Mouse (Mus musculus) CD4-positive, CD25-positive, alpha-beta regulatory T cell, adult 2 months (primary cell): ENCODE results near the gene Vps41.
A peak's percentile ranks its signal among the peaks of the same experiment; 100 is the strongest.

ENCODE experiments used
- DNase-seq: peaks from one replicate; pipeline ENCODE4 v3.0.0-alpha.2; 2012; ENCODE audit warnings: low read depth, low spot score

Vps41 gene

DNA sequence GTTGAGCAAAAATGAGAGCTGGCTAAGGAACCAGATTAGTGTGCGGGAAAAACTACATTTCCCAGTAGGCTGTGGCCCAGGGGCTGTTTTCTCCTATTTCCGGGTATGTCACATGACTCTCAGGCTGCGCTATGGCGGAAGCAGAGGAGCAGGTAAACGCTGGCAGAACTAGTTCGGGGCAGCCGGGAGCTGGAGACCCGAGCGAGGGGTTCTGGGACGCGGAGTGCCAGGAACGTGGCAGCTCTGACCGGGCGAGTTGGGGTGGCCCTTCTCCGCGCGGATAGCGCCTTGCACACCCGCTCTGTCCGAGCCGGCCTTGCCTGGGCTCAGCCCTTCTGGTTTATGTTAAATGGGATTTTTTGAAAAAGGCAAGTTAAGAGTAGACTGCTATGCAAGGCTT, at the start of gene Vps41:
Vps41 (plus strand) TSS at position 102 of the 400 bp plus-strand sequence.
- peak; percentile 89 for DNase-seq

DNA sequence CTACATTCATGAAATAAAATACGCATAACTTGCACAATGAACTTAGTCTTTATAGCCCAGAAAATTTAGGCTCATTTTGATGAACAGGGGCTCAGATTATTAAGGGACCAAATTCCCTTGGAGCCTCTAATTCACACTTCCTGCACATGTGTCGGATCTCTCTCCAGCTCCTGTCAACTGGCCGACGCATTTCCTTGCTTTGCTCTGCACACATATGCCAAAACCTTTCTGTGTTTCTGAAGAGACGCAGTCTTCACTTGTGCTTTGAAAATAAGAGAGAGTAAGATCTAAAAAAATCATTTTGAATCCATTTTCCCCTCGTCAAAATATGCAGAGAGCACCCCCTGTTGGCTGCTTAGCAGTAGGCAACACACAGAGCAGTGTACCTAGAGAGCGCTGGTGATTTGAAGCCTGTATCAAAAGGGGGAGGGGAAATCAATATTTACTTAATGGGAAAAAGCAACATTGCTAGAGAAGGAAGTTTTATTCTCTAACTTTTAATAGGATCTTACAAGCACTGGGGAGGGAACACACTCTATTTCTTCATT, 18.5 kb upstream of the Vps41 start:
- DNase-seq: peak; percentile 22

DNA sequence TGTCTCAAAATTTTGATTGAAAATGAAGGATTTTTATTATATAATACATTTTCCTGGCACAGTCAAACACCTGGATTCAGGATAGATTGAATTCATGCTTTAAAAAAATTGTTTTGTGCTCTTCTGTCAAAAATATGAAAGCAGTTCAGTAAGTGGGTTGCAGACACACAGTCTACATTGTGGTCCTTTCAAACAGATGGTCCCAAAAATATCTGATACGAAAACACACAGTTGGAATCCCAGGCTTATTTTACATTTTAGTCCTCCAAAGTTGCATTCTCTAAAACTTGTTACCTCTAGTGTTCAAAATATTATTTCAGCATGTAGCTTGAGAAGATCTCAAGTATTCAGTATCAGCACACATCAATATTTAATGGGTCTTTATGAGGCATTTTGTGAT, 5.4 kb upstream of the Vps41 start:
- DNase-seq: no peak

DNA sequence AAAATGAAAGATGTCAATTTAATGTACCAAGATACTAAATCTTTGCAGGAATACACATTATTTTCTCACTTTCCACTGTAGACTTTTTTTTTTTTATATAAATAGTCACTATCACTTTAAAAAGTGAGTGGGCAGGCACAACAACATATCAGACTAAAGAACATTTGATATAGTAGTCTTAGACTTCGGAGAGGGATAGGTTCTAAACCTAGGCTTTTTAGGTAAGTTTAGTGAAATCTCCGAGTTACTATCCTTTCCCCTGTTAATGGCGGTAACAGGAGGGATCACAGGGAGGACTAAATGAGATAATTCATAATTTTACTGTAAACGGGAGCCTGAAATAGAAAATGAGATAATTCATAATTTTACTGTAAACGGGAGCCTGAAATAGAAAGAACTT, 379 bp upstream of the Vps41 start:
- no peak for DNase-seq

DNA sequence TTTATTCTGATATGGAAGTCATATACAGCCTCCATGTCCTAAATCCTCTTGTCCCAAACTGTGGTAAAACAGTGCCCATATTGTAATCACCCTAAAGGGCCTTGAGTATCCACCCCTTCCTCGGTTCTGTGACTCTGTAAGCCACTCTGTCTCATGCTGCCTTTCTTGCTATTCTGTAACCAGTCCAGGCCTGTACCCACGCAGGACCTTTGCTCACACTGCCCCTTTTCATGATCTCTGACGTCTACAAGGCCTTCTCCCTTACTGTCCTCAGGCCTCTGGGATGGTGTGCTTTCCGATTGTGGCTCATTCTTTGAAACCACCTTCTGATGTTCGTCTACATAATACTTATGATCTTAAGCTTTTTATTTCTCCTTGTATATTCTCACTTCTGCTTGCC, 1.4 kb downstream of the Vps41 start:
- DNase-seq: no peak

DNA sequence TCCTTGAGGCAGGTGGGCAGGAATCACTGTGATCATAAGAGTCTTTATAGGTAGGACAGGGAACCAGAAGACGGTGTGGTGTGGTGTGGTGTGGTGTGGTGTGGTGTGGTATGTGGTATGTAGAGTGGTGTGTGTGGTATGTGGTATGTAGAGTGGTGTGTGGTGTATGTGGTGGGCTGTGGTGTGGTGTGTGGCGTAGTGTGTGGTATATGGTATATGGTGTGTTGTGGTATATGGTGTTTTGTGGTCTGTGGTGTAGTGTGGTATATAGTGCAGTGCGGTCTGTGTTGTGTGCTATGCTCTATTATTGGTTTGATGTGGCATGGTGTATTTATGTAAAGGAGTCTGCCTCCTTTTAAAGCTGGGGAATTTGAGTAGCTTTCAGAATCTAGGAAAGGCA, 13.6 kb downstream of the Vps41 start:
- DNase-seq: no peak

DNA sequence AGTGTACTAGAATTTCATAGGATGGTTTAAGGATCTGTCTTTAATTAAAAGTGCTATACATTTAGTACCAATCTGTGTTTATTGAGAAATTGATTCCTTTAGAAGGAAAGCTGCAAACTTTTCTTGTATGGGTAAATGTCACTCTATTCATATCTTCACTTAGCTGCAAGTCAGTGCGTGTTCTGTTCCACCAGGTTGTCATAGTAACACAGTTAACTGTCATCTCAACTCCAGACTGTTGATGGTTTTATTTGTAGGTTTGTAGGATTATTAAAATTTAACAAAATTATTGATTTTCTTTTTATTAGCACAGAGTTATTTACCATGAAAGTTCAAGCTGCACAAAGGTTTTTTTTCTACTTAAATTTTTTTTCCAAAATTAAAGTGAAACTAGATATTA, 19.5 kb downstream of the Vps41 start:
- no peak for DNase-seq

DNA sequence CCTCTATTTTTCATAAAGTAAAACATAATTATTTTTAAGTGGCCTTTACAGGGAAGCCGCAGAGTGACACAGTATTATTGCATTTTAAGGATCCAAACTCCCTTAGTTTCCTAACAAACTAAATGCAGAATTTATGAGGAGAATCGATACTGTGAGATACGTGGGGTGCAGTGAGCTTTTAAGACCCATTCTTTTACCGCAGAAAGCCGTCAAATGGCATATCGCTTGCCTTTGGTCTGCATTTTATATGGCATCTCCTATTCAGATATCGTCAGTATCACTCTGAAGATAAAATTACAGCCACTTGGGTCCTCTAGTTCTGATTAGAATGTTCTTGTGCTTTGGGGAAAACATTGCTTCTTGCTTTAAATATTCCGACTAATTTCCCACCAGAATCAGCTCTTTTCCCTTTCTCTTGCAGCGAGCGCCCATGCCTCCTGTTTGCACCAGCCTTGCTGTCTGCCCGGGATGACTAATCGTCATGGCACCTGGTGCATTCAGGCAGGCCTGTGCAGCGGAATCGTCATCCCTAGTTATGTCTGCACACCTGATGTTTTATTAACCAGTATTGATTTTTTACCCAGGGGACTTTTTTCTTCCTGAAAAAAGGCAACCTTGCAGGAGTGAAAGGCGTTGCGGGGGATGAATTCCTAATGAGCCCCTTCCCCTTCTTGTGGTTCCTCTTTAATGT, 26.6 kb downstream of the Vps41 start:
- DNase-seq: no peak

DNA sequence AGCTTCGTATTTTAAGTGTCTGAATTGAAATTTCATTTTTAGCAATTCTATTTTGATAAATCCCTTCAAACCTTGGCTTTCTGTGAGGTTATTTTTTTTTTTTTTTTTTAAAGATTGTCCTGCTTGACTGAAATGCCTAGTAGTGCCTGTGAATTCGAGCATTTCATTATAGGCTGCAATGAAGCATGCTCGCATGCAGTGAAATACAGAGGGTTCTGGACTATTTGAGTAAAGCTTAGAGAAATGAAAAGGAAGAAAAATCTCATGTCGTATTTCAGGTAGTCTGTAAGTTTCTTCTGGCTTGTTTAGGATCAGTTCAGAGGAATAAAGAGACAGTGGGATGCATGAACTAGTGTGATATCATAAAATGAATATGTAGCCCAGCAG, 27.2 kb downstream of the Vps41 start:
- no peak for DNase-seq

DNA sequence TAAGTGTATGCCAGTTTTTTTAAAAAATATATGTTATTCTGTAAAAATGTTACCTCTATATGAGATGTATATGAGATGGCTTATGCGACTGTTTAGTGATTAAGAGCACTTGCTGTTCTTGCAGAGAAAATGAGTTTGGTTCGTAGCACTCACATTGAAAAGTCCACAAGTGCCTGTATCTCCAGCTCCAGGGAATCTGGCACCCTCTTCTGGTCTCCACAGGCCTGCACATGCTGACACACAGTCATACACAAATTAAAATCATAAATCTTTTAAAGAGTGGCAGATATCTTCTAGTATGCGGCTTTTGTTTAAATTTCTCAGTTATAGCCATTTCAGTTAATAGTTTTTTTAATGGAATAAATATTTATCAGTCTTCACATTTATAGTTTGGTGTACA, 40.9 kb downstream of the Vps41 start:
- no peak for DNase-seq

DNA sequence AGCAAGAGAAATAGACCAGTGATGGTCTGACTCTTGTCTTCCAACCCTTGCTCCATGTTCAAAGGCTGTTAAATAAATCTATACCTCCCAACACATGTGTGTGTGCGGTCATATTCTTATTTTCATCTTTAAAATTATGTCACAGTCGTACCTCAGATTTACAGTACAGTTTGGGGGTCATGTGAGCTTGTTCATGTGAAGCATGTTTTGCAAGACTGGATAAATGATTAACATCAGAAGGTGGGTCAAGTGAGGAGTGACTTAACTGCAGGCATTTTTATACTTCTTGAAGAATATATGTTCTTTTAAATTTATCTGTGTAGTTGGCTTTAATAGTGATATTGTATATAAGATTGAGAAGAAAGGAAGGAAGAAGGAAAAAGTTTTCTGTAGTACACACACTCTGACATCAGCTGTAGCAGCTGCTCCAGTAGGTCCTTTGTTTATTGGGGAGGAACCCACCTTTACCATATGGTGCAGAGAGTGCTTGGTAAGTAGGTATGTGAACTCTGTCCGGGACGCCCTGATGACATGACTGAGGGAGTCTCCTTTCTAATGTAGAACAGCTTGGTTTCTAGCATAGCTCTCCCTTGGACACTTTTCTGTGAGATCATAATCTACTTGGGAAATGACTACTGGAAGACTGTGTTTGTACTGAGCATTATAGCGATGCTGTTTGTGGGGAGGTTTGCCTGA, 42.4 kb downstream of the Vps41 start:
- DNase-seq: no peak

DNA sequence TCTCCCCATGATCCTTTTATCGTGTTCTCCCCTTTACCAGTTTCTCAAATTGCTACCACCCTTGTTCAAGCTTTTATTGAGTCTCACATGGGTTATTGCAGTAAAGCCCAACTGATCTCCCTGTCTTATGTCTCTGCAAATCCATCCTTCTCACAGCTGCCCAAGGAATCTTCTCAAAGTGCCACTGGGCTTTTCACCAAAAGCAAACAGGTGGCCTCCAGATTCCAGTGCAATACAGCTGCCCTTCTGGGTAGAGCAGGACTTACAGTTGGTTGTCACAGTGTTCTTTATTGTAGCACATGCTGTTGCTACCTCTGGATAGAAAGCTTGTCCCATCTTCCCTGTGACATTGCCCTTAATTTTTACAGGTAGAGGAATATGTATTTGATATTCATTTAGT, 44.4 kb downstream of the Vps41 start:
- DNase-seq: no peak

DNA sequence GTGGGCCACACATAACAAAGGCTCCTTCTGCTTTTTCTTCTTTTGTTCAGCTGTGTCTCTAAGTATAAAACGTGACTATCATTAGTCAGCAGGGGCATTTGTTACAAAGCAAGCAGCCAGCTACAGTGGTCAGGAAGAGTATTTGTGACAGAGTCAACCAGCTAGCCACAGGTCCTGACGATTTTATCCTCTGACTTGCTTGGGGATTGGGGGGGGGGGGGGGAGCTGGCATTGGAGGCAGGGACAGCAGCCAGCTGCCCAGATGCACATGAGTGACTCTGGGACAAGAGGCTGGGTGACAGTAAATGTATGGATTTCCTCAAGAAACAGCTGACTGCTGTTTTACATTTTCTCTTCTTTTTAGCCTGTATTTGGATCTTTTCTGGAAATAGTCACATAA, 50.8 kb downstream of the Vps41 start:
- no peak for DNase-seq

DNA sequence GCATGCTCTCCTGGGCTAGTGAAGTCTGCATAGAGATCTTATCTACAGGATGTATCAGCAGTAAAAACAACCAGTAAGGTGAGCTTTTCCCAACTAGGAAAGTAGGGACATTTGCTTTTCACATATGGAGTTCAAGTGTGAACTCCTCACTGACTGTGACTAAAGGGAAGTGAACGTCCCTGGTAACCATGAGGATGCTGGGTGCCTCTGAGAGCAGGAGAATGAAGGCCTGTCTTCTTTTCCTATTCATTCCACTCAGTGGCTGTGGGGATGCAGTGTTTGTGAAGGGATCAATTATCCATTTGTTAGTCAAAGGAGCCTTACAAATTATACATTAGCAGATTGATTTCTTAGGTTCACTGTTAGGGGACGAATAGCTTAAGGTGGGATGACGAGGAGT, 51.4 kb downstream of the Vps41 start:
- DNase-seq: no peak

DNA sequence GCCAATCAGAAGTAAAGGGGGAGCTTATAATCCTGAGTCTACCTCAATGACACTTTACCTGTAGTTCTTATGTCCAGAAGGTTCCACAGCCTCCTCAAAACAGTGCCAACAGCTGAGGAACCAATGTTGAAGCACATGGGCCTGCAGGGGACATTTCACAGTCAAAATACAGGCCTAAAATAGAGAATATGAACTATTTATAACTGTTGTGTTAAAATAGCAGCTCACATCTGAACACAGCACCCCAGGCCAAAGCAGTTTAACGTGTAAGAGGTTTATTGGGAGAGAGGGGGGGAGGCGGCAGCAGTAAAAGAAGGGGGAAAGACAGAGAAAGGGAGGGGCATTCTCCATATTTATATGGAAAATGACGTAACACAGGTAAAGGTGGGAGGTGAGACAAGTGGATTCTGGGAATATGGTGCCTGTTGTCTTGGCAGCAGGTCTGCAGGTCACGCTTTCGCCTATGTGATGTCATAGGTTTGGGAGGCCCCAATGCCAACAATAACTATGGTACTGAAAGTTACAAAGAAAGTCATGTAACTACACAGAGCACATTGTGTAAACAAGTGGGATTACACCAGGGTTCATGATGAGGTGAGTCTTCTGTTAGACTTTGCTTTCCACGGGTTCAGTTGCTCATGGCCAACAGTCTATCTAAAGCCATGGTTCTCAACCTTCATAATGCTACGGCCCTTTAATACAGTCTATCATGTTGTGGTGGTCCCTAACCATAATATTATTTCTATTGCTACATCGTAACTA, 56.5 kb downstream of the Vps41 start:
- no peak for DNase-seq

DNA sequence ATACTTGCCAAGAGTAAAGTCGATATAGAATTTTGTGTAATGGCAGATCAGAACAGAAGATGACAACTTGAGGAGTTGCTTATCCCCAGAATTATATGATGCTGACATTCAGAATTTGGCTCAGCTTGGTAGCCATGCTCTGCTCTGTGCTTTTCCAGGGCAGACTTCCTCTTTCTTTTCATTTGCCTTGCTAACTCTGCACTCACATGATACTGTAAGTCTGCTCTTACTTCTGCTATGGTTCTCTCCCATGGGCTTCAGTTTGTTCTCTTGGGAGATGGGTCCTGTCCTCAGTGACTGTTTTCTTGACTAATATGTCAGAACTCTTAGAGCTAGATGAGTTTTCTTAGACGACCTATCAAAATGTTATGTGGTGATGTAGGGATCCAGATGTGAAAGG, 64.2 kb downstream of the Vps41 start:
- no peak for DNase-seq

DNA sequence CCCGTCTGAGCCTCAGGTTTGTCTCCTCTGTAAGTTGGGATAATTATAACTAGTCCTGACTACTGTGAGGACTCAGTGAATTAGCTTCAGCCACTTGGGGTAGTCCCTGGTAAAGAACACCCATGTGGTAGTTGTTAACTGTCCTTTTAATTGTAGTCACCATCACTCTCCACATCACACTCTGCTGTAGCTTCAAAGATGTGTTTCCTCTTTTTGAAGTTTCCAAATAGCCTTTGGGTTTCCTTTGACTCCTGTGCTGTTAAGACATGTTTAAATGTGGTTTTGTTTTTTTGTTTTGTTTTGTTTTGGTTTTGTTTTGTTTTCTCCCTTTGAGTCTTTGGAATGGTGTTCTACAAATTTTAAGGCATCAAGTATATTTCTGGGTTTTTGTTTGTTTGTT, 68.6 kb downstream of the Vps41 start:
- no peak for DNase-seq

DNA sequence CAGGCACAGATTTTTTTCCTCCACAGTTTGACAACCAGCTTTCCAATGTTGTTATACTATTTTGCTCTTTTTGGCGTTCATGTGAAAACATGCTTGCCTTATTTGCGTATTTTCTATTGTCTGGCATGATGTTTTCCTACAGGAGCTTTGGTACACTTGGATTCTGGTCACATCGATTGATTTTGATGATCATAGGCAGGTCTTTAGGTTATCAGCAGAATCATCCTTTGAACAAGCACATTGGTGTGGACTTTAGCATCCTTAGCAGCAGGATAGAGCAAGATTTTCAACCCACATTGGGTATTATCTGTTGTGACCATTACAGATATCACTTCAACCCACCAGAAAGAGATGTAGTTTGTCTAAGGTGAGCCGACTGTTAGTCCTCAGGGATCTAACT, 71.0 kb downstream of the Vps41 start:
- DNase-seq: no peak

DNA sequence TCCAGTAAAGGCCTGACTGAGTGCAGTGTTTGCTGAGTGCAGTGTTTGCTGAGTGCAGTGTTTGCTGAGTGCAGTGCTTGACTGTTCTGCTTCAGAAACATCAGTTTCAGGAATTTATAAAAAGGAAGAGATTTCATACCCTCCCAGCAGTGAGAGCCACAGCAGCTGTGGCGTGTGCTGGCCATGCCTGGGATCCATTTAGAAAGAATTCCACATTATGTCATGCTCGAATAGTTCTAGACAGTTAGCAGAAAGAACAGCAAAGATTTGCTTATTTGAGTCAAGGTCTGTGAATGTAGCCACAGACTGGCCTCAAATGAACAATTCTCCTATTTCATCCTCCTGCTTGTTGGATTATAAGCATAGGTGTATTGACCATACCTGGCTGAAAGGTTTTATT, 71.6 kb downstream of the Vps41 start:
- DNase-seq: no peak

DNA sequence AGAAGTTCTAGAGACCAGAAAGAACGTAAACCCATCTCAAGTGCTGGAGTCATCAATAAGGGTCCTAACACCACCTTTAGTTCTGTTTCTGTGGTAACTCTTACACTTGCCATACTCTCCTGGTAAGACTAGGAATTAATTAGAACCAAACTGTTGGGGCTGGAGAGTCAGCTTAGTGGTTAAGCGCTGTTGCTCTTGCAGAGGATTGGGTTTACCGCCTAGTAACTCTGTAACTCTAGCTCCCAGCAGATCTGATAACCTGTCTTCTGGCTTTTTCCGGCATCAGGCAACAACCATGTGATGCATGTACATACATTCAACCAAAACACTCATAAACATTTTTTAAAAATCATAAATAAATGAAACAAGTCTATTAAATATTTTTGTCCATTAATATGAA, 72.6 kb downstream of the Vps41 start:
- DNase-seq: no peak

DNA sequence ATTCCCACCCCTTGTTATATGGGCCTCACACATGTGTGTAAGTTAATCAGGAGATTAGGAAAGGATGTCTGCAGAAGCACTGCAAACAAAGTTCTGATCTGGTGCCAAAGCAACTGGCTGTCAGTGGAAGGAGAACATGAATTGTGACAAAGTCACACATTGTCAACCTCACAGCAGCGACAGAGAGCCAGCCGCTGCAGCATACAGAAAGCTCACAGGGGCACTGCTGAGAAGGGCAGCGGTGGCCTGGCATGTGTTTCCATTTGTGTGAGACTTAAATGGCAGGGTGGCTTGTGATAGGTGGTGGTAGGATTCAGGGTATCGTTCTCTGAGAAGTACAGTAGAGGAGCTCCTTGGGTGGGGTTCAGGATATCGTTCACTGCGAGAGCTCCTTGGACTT, 73.0 kb downstream of the Vps41 start:
- no peak for DNase-seq

DNA sequence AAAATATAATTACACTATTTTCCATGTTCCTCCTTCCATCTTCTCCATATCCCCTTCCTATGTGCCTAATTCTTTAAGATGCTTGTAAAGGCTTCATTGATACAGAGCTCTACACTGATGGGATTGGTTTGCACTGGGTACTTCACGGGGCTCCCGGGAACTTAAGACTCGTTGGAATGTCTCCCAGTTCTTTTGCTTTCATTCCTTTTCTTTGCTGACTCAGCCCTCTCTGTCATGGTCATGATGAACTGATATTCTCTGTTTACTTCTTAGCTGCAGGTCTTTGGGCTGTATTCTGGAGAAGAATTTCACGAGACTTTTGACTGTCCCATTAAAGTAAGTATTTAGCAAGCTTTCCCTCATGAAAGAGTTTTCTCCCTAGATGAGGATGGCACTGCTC, 74.2 kb downstream of the Vps41 start:
- DNase-seq: no peak

DNA sequence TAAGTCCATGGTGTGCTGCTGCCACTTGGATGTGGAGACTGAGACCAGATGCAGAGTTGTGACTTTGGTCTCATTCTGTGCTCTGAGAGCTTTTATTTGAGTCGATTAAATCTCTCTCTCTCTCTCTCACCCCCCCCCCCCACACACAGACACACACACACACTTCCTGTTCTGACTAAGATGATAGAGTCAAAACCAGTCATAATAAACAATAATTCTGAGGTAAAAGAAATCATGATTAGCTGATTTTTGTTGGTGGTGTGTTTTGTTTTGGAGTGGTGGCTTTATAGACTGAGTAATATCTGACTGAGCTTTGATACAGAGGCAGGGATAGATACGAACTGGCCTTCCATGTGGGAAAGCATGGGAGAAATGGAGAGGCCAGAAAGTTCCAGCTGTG, 74.6 kb downstream of the Vps41 start:
- no peak for DNase-seq
